Mouse (Mus musculus) T-cell, adult 66 days (primary cell): Measurements from ENCODE around the gene Spcs3. TPM values are rescaled to one million over a fixed set of nuclear protein-coding genes. Genes with fewer than 3 reads are reported as not detected.

Experiments used
- total RNA-seq, 2 experiments: library from RNA; stranded (reverse); gene quantifications; 3 replicates in 1 of 2; 4 replicates in 1 of 2; pipeline ENCODE4 v1.2.4; 2023

Gene Spcs3
- total RNA-seq = 10 to 100 TPM; 39.4 to 45.4 TPM

DNA sequence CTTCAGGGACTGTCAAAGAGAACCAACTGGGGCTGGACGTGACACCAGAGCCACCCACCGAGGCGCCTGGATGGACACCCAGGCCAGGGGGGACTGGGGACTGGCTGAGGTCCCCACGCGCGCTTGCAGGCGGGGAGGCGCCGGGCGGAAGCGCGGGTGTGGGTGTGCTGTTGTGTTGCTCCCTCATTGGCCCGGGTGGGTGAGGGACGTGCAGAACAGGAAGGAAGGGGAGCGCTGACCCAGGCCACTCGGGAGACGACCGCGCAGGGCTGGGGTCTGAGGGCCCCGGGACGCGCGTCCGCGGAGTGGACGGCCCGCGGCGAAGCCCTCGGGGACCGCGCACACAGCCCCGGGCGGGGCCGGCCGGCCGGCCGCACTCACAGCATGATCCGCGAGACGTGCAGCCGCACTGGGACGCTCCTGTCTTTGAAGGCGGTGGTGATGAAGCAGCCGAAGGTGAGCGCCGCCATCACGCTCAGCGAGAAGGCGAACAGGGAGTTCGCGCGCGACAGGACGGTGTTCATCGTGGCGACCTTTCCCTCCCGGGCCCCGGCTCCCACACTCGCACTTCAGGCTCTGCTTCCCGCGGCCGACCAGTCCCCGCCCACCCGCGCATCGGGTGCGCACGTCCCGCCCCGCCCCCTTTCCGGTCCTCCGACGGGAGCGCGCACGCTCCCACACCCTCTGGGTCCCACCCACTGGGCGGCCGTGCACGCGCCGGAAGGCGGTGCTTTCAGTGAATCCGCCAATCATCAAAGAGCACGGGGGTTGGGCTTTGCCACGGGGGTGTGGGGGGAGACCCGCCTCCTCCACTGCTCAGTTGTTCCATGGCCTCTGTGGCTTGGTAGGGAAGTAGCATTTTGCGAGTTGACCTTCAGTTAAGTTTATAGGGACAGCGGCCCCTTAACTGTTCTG lies at the start of gene Spcs3, which contains the start of gene Asb5:
TSS of gene Spcs3 (minus strand) at position 617 of the 915 bp plus-strand sequence.
TSS of gene Asb5 (plus strand) at position 199 of the 915 bp plus-strand sequence.

Other genes with a start within 250 kb of the Spcs3 start
- 1 to 10 TPM in 1 of 2 experiments, not detected in 1; 1.2 TPM for gene Asb5, start 418 bp downstream of the Spcs3 start, total RNA-seq
- not detected for gene Spata4, start 70.8 kb upstream of the Spcs3 start, total RNA-seq